ENCODE assay signal across 18 mouse cellular contexts in genomic region chr3:149673926-149674325, GRCm38 (mm10).
"Had no signal": no experiment of that assay in that cellular context is flagged by ENCODE, and none has a peak within 500 bp of the region (broad histone marks: within the 10 kb centered on the region; RNA-seq: fewer than 3 reads in every experiment).

No protein-coding gene starts in this region.

- H3K27me3 ChIP-seq: liver, embryonic 12.5 days; neural tube, embryonic 13.5 days; neural tube, embryonic 15.5 days had no signal

- H3K36me3 ChIP-seq: liver, embryonic 12.5 days; neural tube, embryonic 13.5 days; neural tube, embryonic 15.5 days had no signal

- ATAC-seq: liver, embryonic 12.5 days; midbrain, embryonic 16.5 days had no signal

- H3K4me2 ChIP-seq: liver, embryonic 12.5 days; lung, embryonic 14.5 days; neural tube, embryonic 13.5 days; neural tube, embryonic 15.5 days had no signal

- H3K4me3 ChIP-seq: liver, embryonic 12.5 days; myocyte; neural tube, embryonic 13.5 days; neural tube, embryonic 15.5 days had no signal

- H3K27ac ChIP-seq: liver, embryonic 12.5 days; liver, embryonic 14.5 days; neural tube, embryonic 13.5 days; neural tube, embryonic 15.5 days had no signal

- H3K9ac ChIP-seq: liver, embryonic 12.5 days; liver, embryonic 14.5 days; lung, embryonic 14.5 days; neural tube, embryonic 13.5 days; neural tube, embryonic 15.5 days had no signal

- H3K9me3 ChIP-seq: liver, embryonic 12.5 days; neural tube, embryonic 13.5 days; neural tube, embryonic 15.5 days had no signal

- H3K4me1 ChIP-seq: liver, embryonic 12.5 days; neural tube, embryonic 13.5 days; neural tube, embryonic 15.5 days had no signal

- DNase-seq: lung, adult 18-20 months; lung, embryonic 14.5 days; lung, postnatal 10 days; lung, postnatal 4 days; midbrain, embryonic 14.5 days; right cerebral cortex, adult 18-20 months; right cerebral cortex, postnatal 25 days; right cerebral cortex, postnatal 4 days; spleen, adult 18-20 months; thymus, adult 18-20 months; thymus, postnatal 14 days; thymus, postnatal 36 days had no signal
